Mouse (Mus musculus): ENCODE measurements around the gene Fgfbp1. TPM values are rescaled to one million over a fixed set of nuclear protein-coding genes. Genes with fewer than 3 reads are reported as not detected.

The Fgfbp1 gene
- under 1 TPM; 0.45 TPM for total RNA-seq (2021)

DNA sequence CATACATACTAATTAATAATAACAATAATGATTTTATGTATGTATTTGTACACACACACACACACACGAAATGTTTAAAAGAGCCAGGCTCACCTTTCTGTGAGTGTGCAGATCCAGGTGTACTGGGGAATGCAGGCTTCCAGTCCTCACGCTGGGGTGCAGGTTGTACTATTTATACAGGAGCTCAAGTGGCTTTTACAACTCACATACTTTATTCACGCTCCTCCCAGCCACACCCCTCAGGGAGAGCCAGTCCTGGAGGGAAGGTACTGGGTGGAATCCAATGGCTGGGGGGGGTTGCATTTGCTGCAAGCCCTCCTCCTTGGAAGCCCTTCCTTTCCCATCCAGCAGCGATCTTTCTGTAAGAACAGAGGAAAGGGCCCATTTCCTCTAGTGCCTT is at the start of gene Fgfbp1:
Fgfbp1 (minus strand) TSS at position 160 of the 400 bp plus-strand sequence.
- DNase-seq, result no peak
- intact Hi-C loops (cut with DNase I), result no loop called here

DNA sequence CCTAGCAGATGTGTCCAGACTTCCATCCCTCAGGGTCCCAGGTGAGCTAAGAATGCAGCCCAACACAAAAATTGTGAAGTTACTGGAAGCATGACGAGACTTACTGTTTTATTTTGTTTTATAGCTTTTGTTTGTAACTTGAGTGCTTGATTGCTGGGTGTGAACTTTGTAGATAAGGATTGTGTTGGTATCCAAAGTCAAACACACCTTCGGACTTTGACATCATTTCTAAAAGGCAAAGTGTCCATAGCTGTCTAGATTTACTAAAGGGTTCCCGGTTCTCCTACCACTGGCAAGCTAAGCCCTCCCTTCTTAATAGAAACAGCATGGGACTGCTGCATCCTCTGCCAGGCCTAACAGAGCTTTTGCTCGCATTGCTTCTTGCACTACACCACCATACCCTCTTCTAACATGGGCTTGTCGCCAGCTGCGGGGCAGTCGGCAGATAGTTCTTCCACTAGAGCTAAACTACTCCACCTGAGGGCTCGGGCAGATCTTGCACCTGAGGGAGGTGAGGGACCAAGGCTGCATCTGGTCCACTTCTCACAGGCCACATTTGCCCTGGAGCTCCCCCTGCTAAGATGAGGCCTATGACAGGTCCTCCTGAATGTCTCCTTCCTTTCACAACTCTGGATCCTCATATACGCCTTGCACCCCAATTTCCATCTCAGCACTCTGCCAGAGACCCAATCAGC is 16.9 kb upstream of the Fgfbp1 start:
- DNase-seq, result no peak
- intact Hi-C loops (cut with DNase I), result no loop called here

DNA sequence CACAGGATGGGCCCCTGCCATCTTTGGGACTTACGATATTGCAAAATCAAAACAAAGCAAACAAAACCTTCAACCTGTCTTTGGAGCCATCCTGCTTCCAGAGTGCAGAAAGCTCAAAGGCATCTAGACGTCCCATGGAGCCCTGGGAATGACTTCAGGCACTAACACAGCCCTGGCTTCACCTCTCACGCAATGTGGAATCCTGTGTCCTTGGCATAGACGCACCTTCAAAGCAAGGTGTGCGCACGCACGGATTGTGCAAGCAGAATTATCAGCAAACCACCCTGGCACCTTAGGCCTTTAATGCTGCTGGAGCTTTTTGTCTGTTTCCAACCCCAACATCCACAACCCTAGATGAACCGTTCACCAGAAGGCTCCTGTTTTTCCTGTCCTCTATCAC is 16.0 kb upstream of the Fgfbp1 start:
- no peak for DNase-seq
- intact Hi-C loops (cut with DNase I), result no loop called here

DNA sequence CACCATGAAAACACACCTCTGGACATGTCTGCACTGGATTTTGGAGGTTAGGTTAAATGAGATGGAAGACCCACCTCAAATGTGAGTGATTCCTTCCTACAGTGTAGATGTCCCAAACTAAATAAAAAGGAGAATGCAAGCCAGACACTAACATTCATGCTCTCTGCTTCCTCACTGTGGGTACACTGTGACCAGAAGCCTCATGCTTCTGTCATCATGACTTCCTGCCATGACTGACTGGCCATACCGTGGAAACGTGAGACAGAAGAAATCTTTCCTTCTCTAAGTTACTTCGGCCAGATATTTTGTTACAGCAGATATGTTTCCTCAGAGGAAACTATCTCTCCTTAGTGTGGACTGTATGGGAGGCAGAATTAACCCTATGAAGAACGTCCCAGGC is 14.6 kb upstream of the Fgfbp1 start:
- intact Hi-C loops (cut with DNase I), result no loop called here

DNA sequence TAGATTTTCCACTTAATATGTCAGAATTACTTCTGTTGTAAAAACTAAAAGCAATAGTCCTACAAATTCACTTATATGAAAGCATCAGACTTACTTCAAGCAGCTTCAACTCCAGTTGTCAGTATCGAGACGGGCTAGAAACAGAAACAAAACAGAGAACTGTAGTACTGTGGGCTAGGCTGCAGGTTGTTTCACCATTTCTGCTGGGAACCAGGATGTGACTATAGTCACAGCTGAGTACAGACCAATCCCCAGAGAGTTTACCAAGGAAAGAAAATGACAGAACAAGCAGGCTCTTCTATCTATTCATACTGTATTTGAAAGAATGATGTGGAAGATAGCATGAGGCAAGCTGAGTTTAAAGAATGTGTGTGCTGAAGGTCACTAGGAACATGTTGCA is 13.4 kb upstream of the Fgfbp1 start:
- DNase-seq, result no peak
- intact Hi-C loops (cut with DNase I), result loop anchor here (5.0 kb wide), 1 partner anchor 323 kb away; no protein-coding TSS in a partner anchor

More for the DNA sequence above, 14.6 kb upstream of the Fgfbp1 start:
- no peak for DNase-seq

DNA sequence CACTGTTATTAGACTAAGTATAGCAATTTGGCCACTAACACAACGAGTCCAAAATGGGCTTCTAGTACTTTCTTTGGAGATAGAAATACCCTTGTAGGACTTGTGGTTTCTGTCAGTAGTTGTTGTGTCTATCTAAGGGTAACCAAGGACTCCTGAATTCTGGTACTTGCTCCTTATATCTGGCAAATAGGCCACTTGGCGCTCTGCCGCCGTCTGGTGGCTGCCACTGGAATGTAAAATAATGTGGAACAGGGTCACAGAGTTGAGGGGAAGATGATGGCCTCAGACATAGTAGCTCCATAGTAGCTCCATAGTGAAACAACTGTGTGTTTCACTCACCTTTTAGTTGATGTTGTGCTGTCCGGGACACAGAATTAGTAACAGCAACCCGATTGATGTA is 8.7 kb upstream of the Fgfbp1 start:
- peak; percentile 57 to 78 for DNase-seq
- intact Hi-C loops (cut with DNase I), result loop anchor here (1.0 to 5.0 kb wide), 4 partner anchors 66 to 318 kb away; no protein-coding TSS in a partner anchor

DNA sequence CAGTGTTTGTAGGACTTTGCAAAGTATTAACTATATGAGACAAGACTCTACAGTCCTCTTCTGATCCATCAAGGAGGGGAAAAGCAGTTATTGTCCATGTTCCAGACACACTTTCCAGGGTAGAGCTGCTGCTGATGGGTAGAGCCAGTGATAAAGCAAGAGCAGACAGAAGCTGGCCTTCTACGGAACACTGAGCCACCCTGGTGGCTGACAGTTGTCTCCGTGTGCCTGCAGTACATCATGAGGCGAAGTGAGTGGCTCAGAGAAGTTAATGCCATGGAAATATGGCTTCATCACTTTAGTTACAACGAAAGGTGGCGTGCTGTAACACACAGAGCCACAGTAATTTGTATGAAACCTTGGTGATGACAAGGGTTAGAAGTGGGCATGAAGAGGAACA is 7.4 kb upstream of the Fgfbp1 start:
- intact Hi-C loops (cut with DNase I), result no loop called here
- no peak for DNase-seq

DNA sequence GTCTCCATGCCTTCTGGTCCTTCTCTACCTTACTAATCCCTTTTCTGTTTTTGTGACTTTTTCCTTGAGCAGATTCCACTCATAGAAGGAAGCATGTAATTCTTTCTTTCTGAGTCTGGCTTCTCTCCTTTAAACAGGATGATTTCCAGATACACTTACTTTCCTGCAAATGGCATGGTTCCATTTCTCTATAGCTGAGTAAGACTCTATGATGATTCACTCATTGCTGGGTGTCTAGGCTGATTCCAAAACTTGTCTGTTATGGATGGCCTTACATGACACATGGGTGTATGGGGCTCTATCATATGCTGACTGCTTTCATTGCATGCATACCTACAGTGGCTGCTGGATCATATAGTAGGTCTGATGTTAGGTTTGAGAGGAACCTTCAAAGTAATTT is 4.6 kb upstream of the Fgfbp1 start:
- no peak for DNase-seq
- intact Hi-C loops (cut with DNase I), result no loop called here

DNA sequence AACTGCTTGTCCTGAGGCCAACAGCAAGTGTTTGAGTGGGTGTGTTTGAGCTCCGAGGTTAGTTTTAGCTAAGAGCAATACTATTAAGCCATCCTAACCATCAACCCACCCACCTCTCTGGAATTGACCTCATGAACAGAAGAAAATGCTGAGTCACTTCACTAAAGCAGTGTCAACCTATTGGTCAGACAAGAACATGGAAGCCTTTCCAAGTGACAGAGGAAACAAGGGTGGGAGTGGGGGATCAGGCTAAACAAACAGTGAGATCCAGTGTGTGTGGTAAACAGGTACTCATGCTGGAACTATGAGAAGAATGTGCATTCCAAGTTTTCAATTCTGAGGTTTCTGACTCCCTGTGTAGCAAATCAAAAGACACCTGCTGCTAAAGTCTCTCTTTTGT is 1.3 kb upstream of the Fgfbp1 start:
- DNase-seq, result no peak
- intact Hi-C loops (cut with DNase I), result no loop called here

DNA sequence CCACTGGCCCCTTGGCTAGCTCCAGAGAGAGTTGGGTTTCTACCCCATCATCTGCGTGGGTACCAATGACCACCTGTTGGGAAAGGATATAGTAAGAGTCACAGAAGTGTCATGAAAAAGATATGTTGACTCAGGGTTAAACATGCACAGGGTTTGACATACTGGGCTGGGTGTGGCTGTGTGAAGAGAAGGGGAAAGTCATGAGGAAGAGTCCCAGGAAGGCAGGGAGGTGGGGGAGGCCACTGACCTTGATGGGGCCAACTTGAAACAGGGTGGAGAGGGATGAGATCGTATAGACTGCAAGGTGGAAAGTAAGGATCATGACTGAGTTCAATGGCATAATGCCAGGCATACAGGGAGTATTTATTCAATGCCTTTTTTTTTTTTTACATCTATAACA is 1.2 kb downstream of the Fgfbp1 start:
- DNase-seq, result no peak
- intact Hi-C loops (cut with DNase I), result no loop called here

DNA sequence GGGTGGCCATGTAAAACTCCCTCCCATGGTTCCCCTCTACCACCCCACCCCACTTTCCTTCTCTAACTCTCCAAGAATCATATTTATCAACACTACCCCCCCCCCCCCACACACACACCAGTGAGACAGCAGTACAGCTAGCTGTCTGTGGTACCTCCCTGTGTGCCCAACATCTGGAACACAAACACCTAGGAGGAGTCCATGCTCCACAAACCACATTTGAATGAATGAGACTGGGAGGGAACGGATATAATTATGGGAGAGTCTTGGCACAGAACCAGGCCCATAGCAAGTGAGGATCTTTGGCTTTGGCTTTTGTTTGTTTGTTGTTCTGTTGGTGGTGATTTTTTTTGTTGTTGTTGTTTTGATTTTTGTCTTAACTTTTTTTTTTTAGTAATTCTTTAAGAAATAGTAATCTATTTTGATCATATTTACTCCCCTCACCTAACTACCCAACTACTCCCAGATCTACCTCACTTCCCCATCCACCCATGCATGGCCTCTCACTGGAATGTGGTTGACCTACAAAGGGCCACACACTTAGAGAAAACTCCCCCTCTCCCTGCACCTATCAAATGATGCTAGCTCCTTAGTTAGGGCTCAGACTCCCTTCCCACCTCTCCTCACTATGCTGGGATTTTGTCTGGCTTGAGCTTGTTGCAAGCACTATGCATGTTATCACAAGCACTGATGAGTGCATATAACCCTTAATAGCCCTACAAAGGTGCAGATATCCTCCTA is 4.6 kb downstream of the Fgfbp1 start:
- no peak for DNase-seq
- intact Hi-C loops (cut with DNase I), result no loop called here

DNA sequence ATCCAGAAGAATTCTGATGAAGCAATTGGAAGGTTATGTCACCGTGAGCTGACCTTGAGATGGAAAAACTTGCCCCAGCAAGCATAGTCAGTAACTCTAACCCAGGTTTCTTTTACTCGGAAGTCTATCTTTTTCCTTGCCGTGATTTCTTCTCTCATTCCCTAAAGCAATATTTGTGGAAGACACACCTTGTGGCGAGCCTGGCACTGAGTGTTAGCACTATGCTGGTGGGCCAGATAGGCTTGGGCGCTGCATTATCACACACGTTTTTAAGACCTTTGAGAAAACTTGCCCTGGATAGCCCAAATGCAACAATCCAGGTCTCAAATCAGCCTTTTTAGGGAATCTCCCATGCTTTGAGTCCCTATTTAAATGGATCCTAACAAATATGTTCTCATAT is 7.4 kb downstream of the Fgfbp1 start:
- intact Hi-C loops (cut with DNase I), result no loop called here

DNA sequence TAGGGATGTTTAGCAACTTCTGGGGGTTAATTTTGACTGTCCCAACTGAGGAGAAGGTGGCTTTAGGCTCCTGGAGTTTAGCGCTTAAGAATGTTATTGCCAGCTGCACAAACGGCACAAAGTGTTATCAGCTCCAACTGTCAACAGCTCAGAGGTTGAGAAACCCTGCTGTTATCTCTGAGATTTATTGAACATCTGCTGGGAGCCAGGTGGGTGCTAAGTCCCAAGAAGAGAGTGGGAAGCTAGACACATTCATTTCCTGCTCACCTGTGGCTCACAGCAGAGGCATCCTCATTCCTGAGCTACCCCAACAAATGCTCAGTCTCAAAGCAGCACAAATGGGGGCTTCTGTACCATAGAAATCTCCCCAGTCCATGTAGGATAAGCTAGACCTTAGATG is 10.4 kb downstream of the Fgfbp1 start:
- no peak for DNase-seq

More for the DNA sequence above, 7.4 kb downstream of the Fgfbp1 start:
- no peak for DNase-seq

DNA sequence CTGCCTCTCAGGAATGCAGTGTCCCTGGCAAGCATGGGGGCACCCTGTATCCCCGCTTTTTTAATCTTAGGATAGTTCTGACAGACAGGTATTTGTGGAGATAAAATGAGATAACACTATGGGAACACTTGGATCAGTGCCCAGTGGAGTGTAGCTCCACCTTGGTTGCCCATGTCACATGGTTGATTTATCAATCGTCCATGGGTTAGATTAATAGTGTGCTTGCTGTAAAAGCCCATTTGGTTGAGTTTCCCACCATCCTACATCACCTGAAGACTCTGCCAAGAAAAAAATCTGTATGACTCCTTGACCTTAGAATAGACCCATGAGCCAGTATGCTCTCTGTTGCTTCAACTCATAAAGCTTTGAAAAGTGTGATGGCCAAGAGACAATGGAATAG is 11.0 kb downstream of the Fgfbp1 start:
- intact Hi-C loops (cut with DNase I), result no loop called here

More for the DNA sequence above, 10.4 kb downstream of the Fgfbp1 start:
- intact Hi-C loops (cut with DNase I), result no loop called here

DNA sequence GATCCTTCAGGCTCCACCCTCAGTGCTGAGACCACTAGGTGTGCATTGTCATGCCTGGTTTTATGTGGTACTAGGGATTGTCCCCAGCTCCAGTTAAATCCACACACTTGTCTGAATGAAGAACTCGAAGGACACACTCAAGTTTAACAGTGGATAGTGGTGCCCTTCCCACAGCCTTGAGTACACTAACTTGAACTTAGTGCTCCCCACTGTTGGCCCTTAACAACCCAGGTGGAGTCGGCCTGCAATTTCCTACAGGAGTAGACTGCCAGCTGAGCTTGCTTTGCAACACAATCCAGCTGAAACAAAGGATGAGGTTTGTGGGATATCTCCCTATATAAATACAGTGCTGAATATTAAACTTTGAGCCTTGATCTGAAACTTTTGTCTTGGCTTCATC is 12.9 kb downstream of the Fgfbp1 start:
- intact Hi-C loops (cut with DNase I), result no loop called here
- DNase-seq, result no peak

More for the DNA sequence above, 11.0 kb downstream of the Fgfbp1 start:
- no peak for DNase-seq

DNA sequence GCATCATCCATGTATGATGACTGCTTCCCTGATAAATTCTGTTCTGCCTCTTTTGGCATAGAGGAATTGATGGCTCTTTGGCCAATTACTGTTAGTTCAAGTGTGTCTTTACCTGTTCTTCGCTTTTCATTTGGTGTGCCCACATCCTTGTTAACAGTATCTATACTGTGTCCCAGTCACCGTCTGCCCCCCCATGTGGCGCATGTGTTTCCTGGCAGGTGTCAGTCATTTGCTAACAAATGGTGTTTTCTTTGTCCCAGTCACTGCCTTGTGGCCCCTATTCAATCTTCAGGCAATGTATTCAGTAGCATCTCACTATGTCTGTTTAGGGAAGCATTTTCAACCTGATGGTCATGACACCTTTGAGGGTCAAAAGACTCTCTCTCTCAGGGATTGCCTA is 20.5 kb downstream of the Fgfbp1 start:
- DNase-seq, result no peak
- intact Hi-C loops (cut with DNase I), result no loop called here

DNA sequence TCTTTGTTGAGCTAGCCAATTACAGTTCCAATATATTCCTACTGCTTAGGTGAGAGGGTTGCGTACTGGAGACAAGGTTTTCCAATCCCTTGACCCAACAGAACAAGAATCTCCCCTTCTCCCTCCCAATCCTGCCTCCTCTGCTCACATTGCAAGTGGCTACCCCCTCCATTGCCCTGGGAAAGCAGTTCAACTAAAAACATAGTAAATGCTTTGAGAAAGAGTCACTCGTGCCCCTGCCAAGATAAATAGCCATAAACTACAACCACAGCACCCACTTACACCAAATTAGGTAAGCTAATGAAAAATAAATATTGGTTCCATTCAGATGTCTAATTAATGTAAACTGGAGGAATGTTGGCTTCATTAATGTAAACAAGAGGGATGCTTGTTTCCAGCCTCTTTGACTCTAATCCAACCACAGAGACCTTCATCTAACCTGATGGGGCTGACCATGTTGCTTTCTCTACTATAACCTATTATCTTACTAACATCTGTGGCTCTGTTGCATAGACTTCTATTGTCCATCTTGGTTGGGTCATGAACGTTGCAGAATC is 21.6 kb downstream of the Fgfbp1 start:
- intact Hi-C loops (cut with DNase I), result no loop called here
- no peak for DNase-seq

DNA sequence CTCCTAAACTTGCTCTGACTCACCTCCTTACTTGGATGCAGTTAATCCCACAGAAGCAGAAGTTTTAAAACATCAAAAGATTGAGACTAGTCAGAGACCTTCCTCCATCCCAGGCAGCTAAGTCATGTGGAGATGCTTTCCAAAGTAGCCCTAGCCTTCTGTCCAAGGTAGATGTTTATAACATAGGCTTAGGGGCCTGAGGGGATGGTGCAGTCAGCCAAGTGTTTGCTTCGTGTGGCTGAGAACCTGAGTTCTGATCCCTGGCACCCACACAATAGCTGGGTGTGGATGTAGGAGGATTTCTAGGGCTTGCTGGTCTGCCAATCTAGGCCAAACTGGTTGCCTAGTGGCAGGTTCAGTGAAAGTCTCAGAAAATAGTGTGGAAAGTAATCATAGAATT is 28.3 kb downstream of the Fgfbp1 start:
- no peak for DNase-seq
- intact Hi-C loops (cut with DNase I), result no loop called here

DNA sequence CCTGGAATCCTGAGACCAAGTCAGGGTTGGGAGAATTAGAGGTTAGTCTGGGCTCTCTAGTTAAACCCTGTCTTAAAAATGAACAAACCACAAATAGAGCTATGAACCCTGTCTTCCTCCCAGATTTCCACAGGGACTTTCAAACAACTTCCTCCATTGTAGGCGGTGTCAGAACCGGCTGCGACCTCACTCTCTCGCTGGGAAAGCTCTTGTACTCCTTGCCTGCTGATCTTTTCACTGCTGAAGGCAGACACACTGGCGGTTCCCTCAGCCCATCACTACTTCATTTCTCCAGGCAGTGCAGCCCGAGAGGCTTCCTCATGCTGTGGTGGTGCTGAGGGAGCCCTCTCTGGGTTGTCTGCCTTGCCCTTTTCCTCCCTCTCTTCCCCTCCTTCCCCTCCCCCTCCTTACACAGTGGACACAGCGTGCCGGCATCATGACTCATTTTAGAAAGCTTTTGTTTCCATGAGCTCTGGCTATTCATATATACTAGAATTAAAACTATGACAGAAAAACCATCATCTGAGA is 32.8 kb downstream of the Fgfbp1 start:
- peak; percentile 45 to 56 for DNase-seq
- intact Hi-C loops (cut with DNase I), result no loop called here

DNA sequence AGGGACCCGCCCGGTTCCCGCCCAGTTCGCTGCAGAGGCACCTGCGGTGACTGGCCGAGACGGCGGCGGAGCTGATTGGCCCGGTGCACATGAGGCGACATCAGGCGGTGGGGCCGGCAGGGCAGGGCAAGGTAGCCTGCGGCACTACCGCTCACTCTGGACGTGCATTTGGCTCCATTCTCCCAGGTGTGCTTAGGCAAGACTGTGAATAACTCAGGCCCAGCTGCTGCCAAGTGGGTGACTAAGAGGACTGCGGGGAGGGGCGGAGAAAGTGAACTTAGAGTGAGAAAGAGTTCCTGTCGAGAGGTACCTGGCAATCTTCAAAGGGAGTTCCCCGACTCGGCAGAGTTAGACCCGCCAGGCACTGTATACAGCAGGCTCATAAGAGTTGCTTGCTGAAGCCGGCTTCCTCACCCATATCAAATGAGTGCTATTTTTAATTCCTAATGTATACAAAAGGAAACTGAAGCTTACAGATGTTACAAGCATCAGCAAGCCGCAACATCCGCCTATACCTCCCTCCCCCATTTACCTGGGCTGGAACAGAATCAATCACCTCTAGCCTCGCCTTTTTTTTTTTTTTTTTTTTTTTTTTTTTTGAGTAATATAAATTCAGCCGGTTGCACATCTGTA is 33.4 kb downstream of the Fgfbp1 start:
- intact Hi-C loops (cut with DNase I), result no loop called here
- DNase-seq, result peak; percentile 37 to 38

DNA sequence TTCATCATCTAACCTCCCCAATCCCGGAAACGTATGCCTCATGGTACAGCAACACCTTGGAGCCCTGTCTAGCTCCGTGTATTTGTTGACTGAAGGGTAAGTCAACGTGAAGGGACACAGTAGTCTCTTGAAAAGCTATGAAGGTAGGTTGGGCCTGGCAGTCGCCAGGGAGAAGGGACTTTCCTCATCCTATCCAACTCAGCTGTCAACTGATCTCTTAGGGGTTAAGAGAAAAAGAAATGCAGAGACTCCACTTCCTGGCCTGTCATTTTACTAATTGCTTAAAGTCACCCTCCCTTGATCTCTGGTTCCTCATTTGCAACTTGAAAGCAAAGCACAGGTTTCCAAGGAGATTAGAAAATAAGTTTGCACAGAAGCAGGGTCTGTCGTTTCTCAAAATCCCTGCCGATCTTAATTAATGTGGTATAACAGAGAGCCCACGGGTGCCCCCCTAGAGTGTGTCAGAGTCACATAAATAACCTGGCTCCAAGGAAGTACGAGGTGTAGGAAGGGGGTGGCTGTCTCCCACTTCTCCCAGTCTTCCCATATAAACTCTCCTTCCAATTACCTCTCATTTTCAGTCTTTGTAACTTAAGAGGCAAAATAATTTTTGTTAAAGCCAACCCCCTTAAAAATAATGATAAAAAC is 34.1 kb downstream of the Fgfbp1 start:
- DNase-seq, result no peak
- intact Hi-C loops (cut with DNase I), result no loop called here
